8 mouse cellular contexts compared by ENCODE assay signal in genomic region chr8:46499376-46500061, GRCm38 (mm10). TPM values are rescaled to one million over a fixed set of nuclear protein-coding genes. Genes with fewer than 3 reads are reported as not detected.
A peak's percentile ranks its signal among the peaks of the same experiment; 100 is the strongest.
DNase-seq lines count a peak whose midpoint lies in the region; ATAC-seq and TF ChIP-seq lines count a peak whose summit lies in the region.
"Had no signal": no experiment of that assay in that cellular context is flagged by ENCODE, and none has a peak within 500 bp of the region (broad histone marks: within the 10 kb centered on the region; RNA-seq: fewer than 3 reads in every experiment).

No protein-coding gene starts in this region.

- POLR2A ChIA-PET in Patski (lab: Charles Lee), result no interaction called here

- no peaks in the 10 kb centered on the region; the same call in 1 of the 2 replicates for H3K36me3 ChIP-seq in liver, embryonic 14.5 days (replicated peaks; ENCODE audit: control insufficient read depth, insufficient read depth, low read depth)
- H3K36me3 ChIP-seq: limb, embryonic 15.5 days had no signal

- WGBS in liver, embryonic 14.5 days (ENCODE audit: insufficient replicate concordance), result 46% methylated on average over 19 of the region's 19 CpGs

- in situ Hi-C loops in Patski (cut with MboI; ENCODE audit: low pct_unique_long_range_greater_than_20kb), result loop anchor here (5.0 kb wide), 1 partner anchor 48 kb away; no protein-coding TSS in a partner anchor

- H3K4me1 ChIP-seq in liver, embryonic 14.5 days (replicated peaks; ENCODE audit: control insufficient read depth in 2 of 2, insufficient read depth in 2 of 2, low read length in 1 of 2), result peaks cover 23 to 47% of the 10 kb centered on the region in 2 experiments

- TF ChIP-seq EP300 in liver, embryonic 14.5 days (IDR thresholded peaks at IDR 0.05; ENCODE audit: low read depth), result no peak

- no peak for TF ChIP-seq CTCF in Patski (IDR thresholded peaks at IDR 0.05)
- no peak for TF ChIP-seq CTCF in liver, embryonic 14.5 days (IDR thresholded peaks at IDR 0.05; ENCODE audit: low read depth)

- no peaks in the 10 kb centered on the region for H3K27me3 ChIP-seq in Patski
- no peaks in the 10 kb centered on the region for H3K27me3 ChIP-seq in liver, embryonic 14.5 days (ENCODE audit: control insufficient read depth, insufficient read depth, low read length)
- H3K27me3 ChIP-seq: limb, embryonic 15.5 days had no signal

- H3K4me2 ChIP-seq in liver, embryonic 14.5 days (ENCODE audit: low read depth), result peak overlapping the region; percentile 39; the same call in 1 of the 2 replicates
- H3K4me2 ChIP-seq: limb, embryonic 15.5 days had no signal

- peak; percentile 92 for ATAC-seq in Patski
- ATAC-seq in liver, embryonic 14.5 days (ENCODE audit: insufficient read depth), result peak; percentile 47

- intact Hi-C loops in heart, postnatal 14 days (cut with DNase I), result no loop called here
- intact Hi-C loops in left cerebral cortex, postnatal 4 days (cut with DNase I), result no loop called here

- CTCF ChIA-PET in Patski (lab: Charles Lee), result no interaction called here

- no peak overlapping the region for H3K4me3 ChIP-seq in liver, embryonic 14.5 days (ENCODE audit: insufficient read depth in 1 of 2, low read depth in 2 of 2, low read length in 2 of 2)
- H3K4me3 ChIP-seq: limb, embryonic 15.5 days had no signal

- no peaks in the 10 kb centered on the region for H3K9me3 ChIP-seq in liver, embryonic 14.5 days (ENCODE audit: control insufficient read depth, low read length)
- H3K9me3 ChIP-seq: limb, embryonic 15.5 days had no signal

- H3K27ac ChIP-seq in liver, embryonic 14.5 days, result peak overlapping the region; percentile 0; the same call in 1 of the 2 replicates
- H3K27ac ChIP-seq: limb, embryonic 15.5 days had no signal

- H3K9ac ChIP-seq in liver, embryonic 14.5 days (replicated peaks), result no peak overlapping the region
- H3K9ac ChIP-seq: limb, embryonic 15.5 days had no signal

- DNase-seq in MN1 (ENCODE audit: low spot score) (peak; percentile 55), Patski (ENCODE audit: low read depth, low spot score) (peak; percentile 83)
- peak; percentile 35 to 38 for DNase-seq in heart, postnatal 14 days
- no peak for DNase-seq in liver, embryonic 14.5 days (ENCODE audit: low read depth in 3 of 3, low spot score in 3 of 3)
- no peak for DNase-seq in left cerebral cortex, postnatal 4 days
- DNase-seq in adrenal gland, postnatal 14 days, result no peak
- DNase-seq in layer of hippocampus, postnatal 36 days, result no peak

RNA-seq across cellular contexts. Expression of gene Acsl1, which starts 28.7 kb away (rescaled TPM):
- polyA plus RNA-seq in Patski (2021), result 43.4 TPM
- total RNA-seq in heart, postnatal 14 days (2021), result 100 to 1,000 TPM; 846 to 852 TPM
- polyA plus RNA-seq in liver, embryonic 14.5 days (2012; rRNA removed), result 27.5 and 39.4 TPM in 2 replicates
- polyA plus RNA-seq in liver, embryonic 14.5 days (2014; fragmentation: Nextera tagmentation; extraction: Ambion mirVana), result 64.2 and 73.7 TPM in 2 replicates
- total RNA-seq in left cerebral cortex, postnatal 4 days (2021), result 10 to 100 TPM; 40.5 to 41.7 TPM
- 631 and 851 TPM in 2 replicates for total RNA-seq in adrenal gland, postnatal 14 days (2021)
- total RNA-seq in layer of hippocampus, postnatal 36 days (2021), result 10 to 100 TPM; 39.8 to 44.9 TPM

RNA-seq across cellular contexts. Expression of gene Cenpu, which starts 52.3 kb away (rescaled TPM):
- polyA plus RNA-seq in Patski (2021), result 7.9 TPM
- 1 to 10 TPM; 1.3 to 1.4 TPM for total RNA-seq in heart, postnatal 14 days (2021)
- 4.6 and 8.9 TPM in 2 replicates for polyA plus RNA-seq in liver, embryonic 14.5 days (2012; rRNA removed)
- 16.5 and 16.6 TPM in 2 replicates for polyA plus RNA-seq in liver, embryonic 14.5 days (2014; fragmentation: Nextera tagmentation; extraction: Ambion mirVana)
- total RNA-seq in left cerebral cortex, postnatal 4 days (2021), result 1 to 10 TPM; 4.6 to 5.8 TPM
- total RNA-seq in adrenal gland, postnatal 14 days (2021), result 5.6 and 6.9 TPM in 2 replicates
- 1 to 10 TPM; 1.2 to 4.0 TPM for total RNA-seq in layer of hippocampus, postnatal 36 days (2021)

Comparison
In these comparisons a context has a peak if more than half of its experiments do, and no peak if none do; other contexts are left out.
1. DNase-seq: peak in MN1 (single experiment), Patski (single experiment) and heart, postnatal 14 days (2 of 2); none in liver, embryonic 14.5 days (0 of 3), left cerebral cortex, postnatal 4 days (single experiment), adrenal gland, postnatal 14 days (single experiment) and layer of hippocampus, postnatal 36 days (0 of 2).
2. RNA of gene Acsl1, which starts 28.7 kb away (total RNA-seq): 846 to 852 TPM in heart, postnatal 14 days and 631 to 851 TPM in adrenal gland, postnatal 14 days; 39.8 to 44.9 TPM in layer of hippocampus, postnatal 36 days and 40.5 to 41.7 TPM in left cerebral cortex, postnatal 4 days; every median in the first group is over 10 times any median in the second.